Mouse (Mus musculus) ES-Bruce4 (cell line): ENCODE data around the gene Mettl6. TPM values are rescaled to one million over a fixed set of nuclear protein-coding genes. Genes with fewer than 3 reads are reported as not detected.

Experiments used
- H3K27ac ChIP-seq: 2 replicates; pipeline ENCODE4 v1.5.1; 2012; ENCODE audit warnings: low read length, inconsistent platforms; ENCODE audit not compliant: insufficient read depth
- H3K27me3 ChIP-seq: 2 replicates; pipeline ENCODE4 v1.6.1; 2012; ENCODE audit warnings: mild to moderate bottlenecking, low read length, inconsistent platforms; ENCODE audit not compliant: control insufficient read depth, poor library complexity, insufficient read depth, severe bottlenecking
- H3K36me3 ChIP-seq: 2 replicates; pipeline ENCODE4 v1.6.1; 2012; ENCODE audit warnings: inconsistent platforms, mild to moderate bottlenecking, low read length, moderate library complexity; ENCODE audit not compliant: control insufficient read depth, poor library complexity, insufficient read depth, severe bottlenecking
- H3K4me1 ChIP-seq: one replicate; pipeline ENCODE4 v1.8.1; 2011; ENCODE audit warnings: low read length; ENCODE audit not compliant: control insufficient read depth, insufficient read depth
- H3K4me3 ChIP-seq: 2 replicates; pipeline ENCODE4 v1.5.1; 2011; ENCODE audit warnings: low read depth, mild to moderate bottlenecking, low read length
- H3K9ac ChIP-seq: 2 replicates; pipeline ENCODE4 v1.6.1; 2012; ENCODE audit warnings: low read depth, mild to moderate bottlenecking, inconsistent platforms; ENCODE audit not compliant: poor library complexity, severe bottlenecking
- H3K9me3 ChIP-seq: replicated peaks from 2 replicates; pipeline ENCODE4 v1.6.1; 2012; ENCODE audit warnings: mild to moderate bottlenecking, low read length, inconsistent platforms; ENCODE audit not compliant: control insufficient read depth, poor library complexity, insufficient read depth, severe bottlenecking
- CTCF ChIP-seq: IDR thresholded peaks from one replicate; pipeline ENCODE4 v1.8.1; 2011; ENCODE audit warnings: low read depth, low read length
- EP300 ChIP-seq: IDR thresholded peaks from 2 replicates; pipeline ENCODE4 v1.6.1; 2011; ENCODE audit warnings: low read depth, low read length; ENCODE audit not compliant: insufficient read depth
- POLR2A ChIP-seq: IDR thresholded peaks from one replicate; pipeline ENCODE4 v1.8.1; 2011; ENCODE audit warnings: low read length; ENCODE audit not compliant: insufficient read depth
- polyA plus RNA-seq: library from polyadenylated mRNA; stranded (reverse); fragments of >200 nt; gene quantifications from 2 replicates; pipeline ENCODE4 v1.2.4, GENCODE M21; 2011; ENCODE audit warnings: low read depth; ENCODE audit not compliant: missing spikeins, insufficient read depth, insufficient read length

Gene Mettl6
- polyA plus RNA-seq, 1 experiment, result 82.0 TPM

DNA sequence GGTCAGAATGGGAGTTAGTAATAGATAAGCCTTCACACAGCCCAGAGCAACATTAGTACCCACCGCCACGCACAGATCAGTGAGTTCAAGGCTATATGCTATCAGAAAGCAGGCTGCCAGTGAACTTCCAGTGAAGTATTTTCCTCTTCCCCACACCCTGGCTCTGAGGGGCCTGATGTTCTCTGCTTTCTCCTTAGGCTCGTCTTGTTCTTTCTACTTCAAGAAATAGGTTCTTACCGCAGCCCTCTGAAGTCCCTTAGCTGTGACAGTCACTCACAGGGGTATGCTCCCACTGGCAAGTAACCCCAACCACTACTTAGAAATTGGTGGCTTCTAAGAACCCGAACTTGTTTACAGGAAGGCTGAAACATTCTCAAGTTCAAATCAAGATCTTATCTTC, 61.7 kb downstream of the Mettl6 start:
- no peak overlapping the region for H3K27ac ChIP-seq
- no peaks in the 10 kb centered on the region for H3K4me1 ChIP-seq
- no peaks in the 10 kb centered on the region for H3K36me3 ChIP-seq
- TF ChIP-seq POLR2A (no peak), CTCF (no peak), EP300 (no peak)
- H3K4me3 ChIP-seq, result no peak overlapping the region
- no peaks in the 10 kb centered on the region for H3K9me3 ChIP-seq
- no peak overlapping the region for H3K9ac ChIP-seq
- H3K27me3 ChIP-seq, result no peaks in the 10 kb centered on the region

DNA sequence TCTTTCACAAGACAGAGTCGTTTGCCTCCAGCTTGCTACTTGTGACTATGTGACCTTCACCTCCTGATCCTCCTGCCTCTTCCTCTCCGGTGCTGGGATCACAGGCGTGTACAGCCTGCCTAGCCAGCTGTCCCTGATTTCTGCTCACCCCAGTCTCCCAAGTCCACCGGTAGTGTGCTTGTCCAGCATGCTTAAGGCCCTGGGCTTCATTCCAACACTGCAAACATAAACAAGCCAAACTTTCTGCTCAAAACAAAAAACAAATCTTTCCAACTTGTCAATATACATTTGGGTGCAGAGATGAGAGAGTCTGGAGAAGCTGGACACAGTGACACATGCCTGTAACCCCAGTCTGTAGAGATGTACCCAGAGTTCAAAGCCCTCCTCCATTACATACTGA, 62.4 kb downstream of the Mettl6 start:
- Histone ChIP-seq H3K4me1 (no peaks in the 10 kb centered on the region), H3K36me3 (no peaks in the 10 kb centered on the region), H3K27ac (no peak overlapping the region), H3K4me3 (no peak overlapping the region), H3K27me3 (no peaks in the 10 kb centered on the region), H3K9me3 (no peaks in the 10 kb centered on the region), H3K9ac (no peak overlapping the region)
- TF ChIP-seq CTCF, result no peak
- no peak for TF ChIP-seq EP300
- TF ChIP-seq POLR2A, result no peak

DNA sequence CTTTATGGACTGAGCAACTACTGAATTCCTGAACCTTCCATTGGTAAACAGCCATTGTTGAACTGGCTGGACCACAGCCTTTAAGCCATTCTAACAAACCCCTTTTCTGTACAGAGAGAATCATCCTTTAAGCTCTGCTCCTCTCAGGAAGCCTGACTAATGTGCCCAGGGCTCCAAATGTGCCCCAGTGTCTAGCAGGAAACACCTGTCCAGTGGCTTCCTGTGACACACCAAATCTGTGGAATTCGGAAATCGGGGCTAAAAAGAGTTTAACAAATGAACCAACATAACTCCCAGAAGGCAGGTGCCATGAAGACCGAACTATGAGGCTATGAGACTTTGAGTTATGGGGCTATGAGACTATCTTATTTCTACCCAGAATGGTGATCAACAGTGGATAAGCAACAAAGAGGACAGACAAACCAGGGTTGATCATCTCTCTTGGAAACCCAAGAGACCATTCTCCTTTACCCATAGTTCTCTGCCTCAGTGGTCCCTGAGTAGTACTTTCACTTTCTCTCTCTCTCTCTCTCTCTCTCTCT, 63.0 kb downstream of the Mettl6 start:
- TF ChIP-seq EP300, result no peak
- no peak for TF ChIP-seq CTCF
- no peak for TF ChIP-seq POLR2A
- Histone ChIP-seq H3K4me3 (no peak overlapping the region), H3K36me3 (no peaks in the 10 kb centered on the region), H3K27me3 (no peaks in the 10 kb centered on the region), H3K4me1 (no peaks in the 10 kb centered on the region), H3K9ac (no peak overlapping the region), H3K27ac (no peak overlapping the region), H3K9me3 (no peaks in the 10 kb centered on the region)

DNA sequence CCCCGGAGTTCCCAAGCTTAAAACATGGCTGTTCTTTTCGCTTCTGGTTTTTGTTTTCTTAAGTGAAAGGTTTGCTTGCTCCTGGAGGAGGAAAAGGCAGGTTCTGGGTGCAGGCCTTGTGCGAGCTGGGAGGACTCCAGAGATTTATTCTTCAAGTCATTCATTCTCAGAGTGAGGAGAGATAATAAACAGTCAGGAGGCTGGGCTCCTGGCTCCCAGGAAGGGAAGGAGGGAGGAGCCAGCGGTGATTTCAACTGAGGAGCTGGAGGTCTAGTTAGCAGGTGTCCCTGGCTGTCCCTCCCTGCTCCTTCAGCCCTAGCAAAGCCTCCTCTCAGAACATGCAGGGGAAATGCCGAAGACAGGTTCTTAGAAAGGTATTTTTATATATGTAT, 65.8 kb downstream of the Mettl6 start:
- Histone ChIP-seq H3K9me3 (peaks cover 6% of the 10 kb centered on the region; the same call in 1 of the 2 replicates), H3K36me3 (no peaks in the 10 kb centered on the region), H3K27me3 (no peaks in the 10 kb centered on the region), H3K4me3 (no peak overlapping the region), H3K4me1 (no peaks in the 10 kb centered on the region), H3K27ac (no peak overlapping the region), H3K9ac (no peak overlapping the region)
- no peak for TF ChIP-seq CTCF
- TF ChIP-seq EP300, result no peak
- TF ChIP-seq POLR2A, result no peak

DNA sequence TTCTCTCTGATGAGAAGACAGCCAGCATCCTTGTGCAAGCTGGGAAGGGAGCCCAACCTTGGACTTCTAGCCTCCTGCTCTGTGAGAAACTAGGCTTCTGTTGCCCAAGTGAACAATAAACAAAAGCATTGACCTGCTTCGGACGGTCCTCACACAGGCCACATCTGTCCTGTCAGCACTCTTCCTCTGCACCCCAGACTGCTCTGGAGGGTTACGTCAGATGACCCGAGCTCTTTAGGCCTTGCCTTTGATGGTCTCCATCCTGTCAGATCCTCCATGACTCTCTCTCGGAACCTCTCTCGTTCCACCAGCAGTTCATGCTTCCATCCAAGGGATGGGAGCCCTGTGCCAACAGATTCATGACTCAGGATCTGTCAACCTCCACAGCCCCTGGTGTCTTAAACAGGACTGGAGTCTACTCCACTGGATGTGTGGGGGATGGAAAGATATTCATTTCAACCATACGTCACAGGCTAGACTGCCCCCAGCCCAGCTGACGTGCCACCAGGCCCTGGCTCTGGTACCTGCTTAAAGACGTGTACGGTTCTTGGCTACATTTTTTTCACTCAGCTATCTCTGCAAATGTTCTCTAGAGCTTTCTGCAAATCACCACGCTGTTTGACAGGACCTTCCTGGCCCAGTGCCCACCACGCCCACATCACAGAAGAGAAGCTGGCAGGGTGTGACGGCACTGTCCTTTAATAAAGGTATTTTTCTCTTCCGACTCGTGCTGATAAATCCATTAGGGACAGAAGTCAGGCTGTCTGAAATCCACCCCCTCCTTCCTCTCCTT, 66.4 kb downstream of the Mettl6 start:
- H3K9ac ChIP-seq, result no peak overlapping the region
- no peak overlapping the region for H3K4me3 ChIP-seq
- no peaks in the 10 kb centered on the region for H3K27me3 ChIP-seq
- H3K27ac ChIP-seq, result no peak overlapping the region
- H3K36me3 ChIP-seq, result no peaks in the 10 kb centered on the region
- H3K9me3 ChIP-seq, result peaks cover 6% of the 10 kb centered on the region; the same call in 1 of the 2 replicates
- no peaks in the 10 kb centered on the region for H3K4me1 ChIP-seq
- TF ChIP-seq POLR2A, result no peak
- TF ChIP-seq EP300, result no peak
- TF ChIP-seq CTCF, result no peak

Other genes starting within 250 kb of the Mettl6 start
- gene Phf7, start 243.7 kb downstream of the Mettl6 start, polyA plus RNA-seq, result 14.0 and 15.3 TPM in 2 replicates
- gene Bap1, start 243.6 kb downstream of the Mettl6 start, polyA plus RNA-seq, result 42.2 and 44.3 TPM in 2 replicates
- 2.9 and 3.0 TPM in 2 replicates for gene Dnah1, start 171.1 kb downstream of the Mettl6 start, polyA plus RNA-seq
- gene Capn7, start 158.4 kb downstream of the Mettl6 start, polyA plus RNA-seq, result 22.8 and 23.2 TPM in 2 replicates
- 8.6 TPM in 2 replicates for gene Sh3bp5, start 59.0 kb downstream of the Mettl6 start, polyA plus RNA-seq
- 42.5 and 46.1 TPM in 2 replicates for gene Eaf1, start 641 bp downstream of the Mettl6 start, polyA plus RNA-seq
- gene Colq, start 96.3 kb upstream of the Mettl6 start, polyA plus RNA-seq, result not detected in 2 replicates
- gene Gm49387, start 145.8 kb upstream of the Mettl6 start, polyA plus RNA-seq, result not detected in 2 replicates
- 6.8 and 7.0 TPM in 2 replicates for gene Btd, start 146.0 kb upstream of the Mettl6 start, polyA plus RNA-seq
- 20.9 and 26.0 TPM in 2 replicates for gene Hacl1, start 146.2 kb upstream of the Mettl6 start, polyA plus RNA-seq